Mouse (Mus musculus): ENCODE measurements around the gene Vsig2.

DNA sequence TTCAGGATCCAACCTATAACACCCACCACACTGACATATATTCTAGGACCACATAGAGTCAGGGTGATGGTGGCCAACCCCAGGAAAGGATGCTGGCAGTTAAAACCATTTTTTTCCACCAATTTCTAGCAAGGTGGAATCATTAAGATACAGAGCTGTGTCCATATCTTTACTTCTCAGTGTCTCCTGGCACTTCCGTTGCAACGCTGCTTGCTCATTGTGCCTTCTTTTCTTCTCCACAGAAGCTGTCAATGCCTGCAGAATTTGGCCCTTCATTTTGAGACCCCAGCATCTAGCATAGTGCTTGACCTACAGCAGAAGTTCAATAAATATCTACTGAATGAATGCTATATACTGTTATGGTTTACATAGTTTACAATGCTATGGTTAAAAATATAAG is 28.0 kb downstream of the Vsig2 start:
- no peak for TF ChIP-seq CTCF (IDR thresholded peaks at IDR 0.05; ENCODE audit: control insufficient read depth, insufficient read depth, insufficient read length)
- TF ChIP-seq MAX (IDR thresholded peaks at IDR 0.05) = no peak

Data from C2C12 (cell line).